Mouse (Mus musculus) cerebellum, adult 2 months (tissue): Measurements from ENCODE around the gene Dclk2.

Source experiments
- CTCF ChIP-seq: fragments of 200-500 bp; IDR thresholded peaks from 2 replicates; pipeline ENCODE4 v1.5.1; 2011; ENCODE audit warnings: low read depth, mild to moderate bottlenecking, control low read depth, low read length, moderate library complexity, borderline replicate concordance; ENCODE audit not compliant: insufficient read depth
- POLR2A ChIP-seq: fragments of 200-500 bp; IDR thresholded peaks from 2 replicates; pipeline ENCODE4 v1.6.1; 2011; ENCODE audit warnings: low read length, control low read depth, borderline replicate concordance; ENCODE audit not compliant: insufficient read depth

- no peak for TF ChIP-seq POLR2A
- TF ChIP-seq CTCF: peak; percentile 52; the same call in 1 of the 2 replicates
Measured at GRCm38 (mm10) chr3:86788711-86789110, 131.9 kb downstream of the Dclk2 start.
